Mouse (Mus musculus): ENCODE measurements around the gene Gsg1l.

- TF ChIP-seq CTCF (IDR thresholded peaks at IDR 0.05; ENCODE audit: control insufficient read depth, insufficient read depth, low read length) (no peak), POLR2A (IDR thresholded peaks at IDR 0.05; ENCODE audit: borderline replicate concordance, control insufficient read depth, low read depth, low read length) (no peak)
Measured at GRCm38 (mm10) chr7:125838078-125838742, 244.0 kb downstream of the Gsg1l start.
